In the genomic region with DNA sequence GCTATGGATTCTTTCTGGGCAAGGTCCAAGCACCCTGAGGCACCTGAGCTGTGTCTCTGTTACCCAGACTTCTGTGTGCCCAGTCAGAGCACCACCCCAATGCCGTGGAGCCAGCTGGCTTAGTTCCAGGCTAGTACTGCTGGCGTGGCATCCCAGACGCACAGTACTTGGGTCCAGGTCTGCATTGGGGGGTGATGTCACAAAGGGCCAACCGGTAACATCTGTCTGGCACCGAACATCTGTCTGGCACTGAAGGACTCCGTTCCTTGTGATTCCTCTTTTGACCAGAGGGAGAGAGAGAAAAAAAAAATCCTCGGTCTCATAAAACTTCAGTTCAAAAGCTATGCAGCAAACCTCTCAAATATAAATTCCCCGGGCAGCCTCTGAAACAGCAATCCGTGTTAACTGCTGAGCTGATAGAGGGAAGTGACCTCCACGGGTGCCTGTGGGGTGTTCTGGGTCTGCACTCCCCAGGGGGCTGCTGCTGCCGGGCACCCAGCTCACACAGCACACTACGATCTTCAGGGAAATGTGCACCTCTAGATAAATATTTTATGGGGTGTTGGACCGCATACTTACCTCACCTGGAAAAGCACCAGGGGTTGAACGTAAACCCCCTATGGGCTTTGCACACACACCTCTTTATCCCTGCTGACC, we compare ENCODE assay signal across 7 mouse cellular contexts. TPM values are rescaled to one million over a fixed set of nuclear protein-coding genes. Genes with fewer than 3 reads are reported as not detected.
DNase-seq lines count a peak whose midpoint lies in the region; ATAC-seq and TF ChIP-seq lines count a peak whose summit lies in the region.

No protein-coding gene starts in this region.

- H3K4me3 ChIP-seq in E14TG2a.4 (replicated peaks; ENCODE audit: low read length), result peak overlapping the region; percentile 69
- H3K4me3 ChIP-seq in forebrain, embryonic 13.5 days, result peak overlapping the region; percentile 45
- H3K4me3 ChIP-seq in kidney, adult 2 months (ENCODE audit: insufficient read depth, low read depth, low read length), result no peak overlapping the region
- peak overlapping the region; percentile 35; the same call in 1 of the 2 replicates for H3K4me3 ChIP-seq in midbrain, embryonic 11.5 days (ENCODE audit: low read depth, low read length)

- peak overlapping the region; percentile 59; the same call in 1 of the 2 replicates for H3K9ac ChIP-seq in forebrain, embryonic 13.5 days
- H3K9ac ChIP-seq in midbrain, embryonic 11.5 days (ENCODE audit: low read length), result no peak overlapping the region; the same call in 1 of the 2 replicates

- no peaks in the 10 kb centered on the region for H3K9me3 ChIP-seq in E14TG2a.4 (ENCODE audit: low read length)
- no peaks in the 10 kb centered on the region for H3K9me3 ChIP-seq in forebrain, embryonic 13.5 days (replicated peaks)
- H3K9me3 ChIP-seq in midbrain, embryonic 11.5 days (ENCODE audit: control insufficient read depth, low read length), result no peaks in the 10 kb centered on the region

- H3K36me3 ChIP-seq in E14TG2a.4 (ENCODE audit: insufficient read depth, low read length), result no peaks in the 10 kb centered on the region
- H3K36me3 ChIP-seq in forebrain, embryonic 13.5 days (ENCODE audit: poor library complexity, severe bottlenecking), result no peaks in the 10 kb centered on the region
- H3K36me3 ChIP-seq in kidney, adult 2 months (ENCODE audit: control insufficient read depth, insufficient read depth, low read length), result no peaks in the 10 kb centered on the region
- no peaks in the 10 kb centered on the region for H3K36me3 ChIP-seq in midbrain, embryonic 11.5 days (ENCODE audit: control insufficient read depth, insufficient read depth, low read length)

- H3K4me2 ChIP-seq in forebrain, embryonic 13.5 days, result peak overlapping the region; percentile 81
- peak overlapping the region; percentile 75 for H3K4me2 ChIP-seq in midbrain, embryonic 11.5 days

- 20% methylated on average over 14 of the region's 14 CpGs for WGBS in forebrain, embryonic 13.5 days
- WGBS in kidney, adult 2 months, result 27% methylated on average over 14 of the region's 14 CpGs
- 20% methylated on average over 14 of the region's 14 CpGs for WGBS in midbrain, embryonic 11.5 days

- H3K4me1 ChIP-seq in E14TG2a.4 (replicated peaks; ENCODE audit: low read depth, low read length), result peaks cover 37% of the 10 kb centered on the region
- peaks cover 31% of the 10 kb centered on the region for H3K4me1 ChIP-seq in forebrain, embryonic 13.5 days
- 0 out of 2 replicates have a peak, but pooled peaks cover 3% of the 10 kb centered on the region for H3K4me1 ChIP-seq in kidney, adult 2 months (ENCODE audit: control insufficient read depth, insufficient read depth, low read length)
- peaks cover 19% of the 10 kb centered on the region for H3K4me1 ChIP-seq in midbrain, embryonic 11.5 days (ENCODE audit: control insufficient read depth, insufficient read depth, low read length)

- no peak for ATAC-seq in forebrain, embryonic 13.5 days
- ATAC-seq in midbrain, embryonic 11.5 days (ENCODE audit: low FRiP score), result 0 out of 2 replicates have a peak, but pooled peaks have one; percentile 4
- ATAC-seq in megakaryocyte progenitor cell, adult 5-6 weeks (replicated peaks; ENCODE audit: poor library complexity), result no peak

- DNase-seq in adrenal gland, postnatal 25 days, result peak; percentile 64
- DNase-seq in kidney, adult 2 months, result peak; percentile 67
- DNase-seq in midbrain, embryonic 11.5 days (ENCODE audit: low spot score, missing footprints), result peak; percentile 88
- no peak for DNase-seq in ovary, postnatal 36 days (ENCODE audit: low spot score)

- H3K27me3 ChIP-seq in E14TG2a.4 (ENCODE audit: insufficient read depth, low read length), result peaks cover 88% of the 10 kb centered on the region
- peaks cover 88% of the 10 kb centered on the region for H3K27me3 ChIP-seq in forebrain, embryonic 13.5 days
- no peaks in the 10 kb centered on the region for H3K27me3 ChIP-seq in kidney, adult 2 months (replicated peaks; ENCODE audit: control insufficient read depth, insufficient read depth, low read length)
- H3K27me3 ChIP-seq in midbrain, embryonic 11.5 days (ENCODE audit: control insufficient read depth, insufficient read depth, low read length), result peaks cover 71% of the 10 kb centered on the region

- no peak for TF ChIP-seq POLR2A in kidney, adult 2 months (IDR thresholded peaks at IDR 0.05; ENCODE audit: low read depth, low read length)

- H3K27ac ChIP-seq in forebrain, embryonic 13.5 days, result no peak overlapping the region
- H3K27ac ChIP-seq in kidney, adult 2 months (ENCODE audit: insufficient read depth, low read depth, low read length), result no peak overlapping the region
- H3K27ac ChIP-seq in midbrain, embryonic 11.5 days (ENCODE audit: low read depth, low read length), result no peak overlapping the region

- TF ChIP-seq CTCF in E14TG2a.4 (conservative IDR thresholded peaks at IDR 0.05; ENCODE audit: low read length), result no peak
- TF ChIP-seq CTCF in kidney, adult 2 months (conservative IDR thresholded peaks at IDR 0.05; ENCODE audit: insufficient read depth, insufficient read length, low read depth, low read length), result no peak

RNA-seq across cellular contexts. Expression of gene H6pd, which starts 22.5 kb away (rescaled TPM):
- total RNA-seq in adrenal gland, postnatal 25 days (2021), result 127 and 149 TPM in 2 replicates
- 0.98 and 1.4 TPM in 2 replicates for polyA plus RNA-seq in forebrain, embryonic 13.5 days (2015; fragmentation: Nextera tagmentation; extraction: Ambion mirVana)
- polyA plus RNA-seq in kidney, adult 2 months (2012; rRNA removed), result 137 and 161 TPM in 2 replicates
- polyA plus RNA-seq in midbrain, embryonic 11.5 days (2014; fragmentation: Nextera tagmentation; extraction: Ambion mirVana), result 1.7 and 2.4 TPM in 2 replicates
- 14.6 and 15.5 TPM in 2 replicates for total RNA-seq in megakaryocyte progenitor cell, adult 5-6 weeks (2015)
- 24.9 and 27.9 TPM in 2 replicates for total RNA-seq in megakaryocyte progenitor cell, adult 5-6 weeks (2017)

RNA-seq across cellular contexts. Expression of gene Gpr157, which starts 55.8 kb away (rescaled TPM):
- total RNA-seq in adrenal gland, postnatal 25 days (2021), result 1.1 and 1.7 TPM in 2 replicates
- 0.08 and 0.19 TPM in 2 replicates for polyA plus RNA-seq in forebrain, embryonic 13.5 days (2015; fragmentation: Nextera tagmentation; extraction: Ambion mirVana)
- polyA plus RNA-seq in kidney, adult 2 months (2012; rRNA removed), result 0.76 and 1.2 TPM in 2 replicates
- 0.10 and 0.15 TPM in 2 replicates for polyA plus RNA-seq in midbrain, embryonic 11.5 days (2014; fragmentation: Nextera tagmentation; extraction: Ambion mirVana)
- total RNA-seq in megakaryocyte progenitor cell, adult 5-6 weeks (2015), result 0.89 and 1.6 TPM in 2 replicates
- total RNA-seq in megakaryocyte progenitor cell, adult 5-6 weeks (2017), result 1.7 and 1.9 TPM in 2 replicates

Comparison
In these comparisons a context has a peak if more than half of its experiments do, and no peak if none do; other contexts are left out.
1. RNA of gene H6pd, which starts 22.5 kb away (polyA plus RNA-seq): 137 to 161 TPM in kidney, adult 2 months; 1.7 to 2.4 TPM in midbrain, embryonic 11.5 days and 0.98 to 1.4 TPM in forebrain, embryonic 13.5 days; every median in the first group is over 10 times any median in the second.